Mouse (Mus musculus) adrenal gland, postnatal 36 days (tissue): ENCODE measurements around the gene Lins1. TPM values are rescaled to one million over a fixed set of nuclear protein-coding genes. Genes with fewer than 3 reads are reported as not detected.

Source experiments
- DNase-seq, 2 experiments: peaks; one replicate each; pipeline ENCODE4 v3.0.0; 2021; ENCODE audit warnings: mixed read lengths in 1 of 2
- total RNA-seq, 2 experiments: library from RNA; stranded (reverse); gene quantifications; 2 replicates each; pipeline ENCODE4 v1.2.3; 2021

Lins1 gene
- total RNA-seq, 2 experiments from 2014 or later, result 9.3 to 10.0 TPM

DNA sequence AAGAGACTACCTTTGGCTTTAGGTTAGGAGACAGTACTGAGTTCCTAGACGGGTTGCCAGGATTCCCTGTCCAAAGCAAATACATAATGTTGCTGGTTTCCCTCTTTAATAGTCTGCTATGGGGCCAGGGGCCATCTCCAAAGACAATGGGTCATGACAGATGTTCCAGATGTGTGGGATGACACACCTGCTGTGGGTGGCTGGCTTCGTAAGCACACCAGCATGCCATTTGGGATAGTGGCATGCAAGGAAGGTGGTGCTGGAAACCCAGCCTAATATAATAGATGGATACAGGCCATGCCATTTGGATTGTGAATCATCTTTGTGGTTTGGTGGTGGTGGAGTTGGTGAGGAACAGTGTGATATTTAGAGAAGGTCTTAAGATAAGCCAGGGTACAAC is 39.5 kb downstream of the Lins1 start:
- DNase-seq, result peak in 1 of 2 experiments; percentile 9

DNA sequence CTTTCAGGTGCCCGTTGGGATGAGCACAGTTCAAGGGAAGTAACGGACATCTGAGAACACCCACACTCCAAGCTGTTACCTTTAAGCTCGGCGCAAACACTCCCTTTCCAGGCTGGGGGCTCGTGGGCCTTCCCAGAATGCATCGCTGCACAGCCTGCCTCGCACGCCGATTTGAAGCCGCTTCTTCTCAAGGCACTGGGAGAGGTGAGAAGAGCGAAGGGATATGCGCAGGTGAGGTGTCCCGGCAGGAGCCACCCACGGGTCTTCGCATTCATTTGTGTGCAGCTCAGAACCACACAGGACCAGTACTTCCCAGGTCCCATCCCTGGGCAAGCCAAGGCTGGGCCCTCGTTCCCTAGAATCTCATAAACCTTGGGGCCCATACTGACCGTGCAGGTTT is 43.7 kb downstream of the Lins1 start:
- no peak for DNase-seq

DNA sequence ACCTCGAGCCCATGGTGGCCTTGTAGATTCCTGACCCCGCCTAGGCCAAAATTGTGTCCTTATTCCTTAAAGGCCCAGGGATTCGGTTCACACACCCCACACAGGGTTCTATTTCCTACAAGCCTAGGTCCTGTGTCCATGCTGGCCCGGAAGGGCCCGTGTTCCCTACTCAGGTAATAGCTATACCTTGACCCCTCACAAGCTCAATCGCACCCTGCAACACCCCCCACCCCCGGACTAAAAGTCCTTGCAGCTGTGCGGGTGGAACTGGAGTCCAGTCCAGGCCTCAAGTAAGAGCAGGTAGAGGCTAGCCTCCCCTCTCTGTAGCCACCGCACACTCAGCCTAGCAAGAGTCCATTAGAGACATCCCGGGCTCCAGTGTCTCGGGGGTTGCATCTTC is 44.2 kb downstream of the Lins1 start:
- no peak for DNase-seq

DNA sequence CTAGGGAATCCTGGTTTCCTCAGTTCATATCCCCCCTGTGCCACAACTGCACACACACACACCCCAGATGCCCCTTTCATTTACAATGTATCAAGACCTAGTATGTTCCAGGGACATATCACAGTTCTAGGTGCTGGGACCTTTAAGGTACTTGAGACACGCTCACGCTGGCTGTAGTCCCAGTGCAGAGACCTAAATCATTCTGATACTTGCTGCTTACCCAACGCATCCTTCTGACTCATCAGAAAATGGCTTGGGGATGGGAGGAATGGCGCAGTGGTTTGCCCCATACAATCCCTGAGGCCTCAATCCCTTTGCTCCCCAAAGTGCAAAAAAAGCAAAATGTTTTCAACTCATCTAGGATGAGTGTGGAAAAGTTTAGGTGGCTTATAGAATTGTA is 44.8 kb downstream of the Lins1 start:
- peak; percentile 38 to 51 for DNase-seq

DNA sequence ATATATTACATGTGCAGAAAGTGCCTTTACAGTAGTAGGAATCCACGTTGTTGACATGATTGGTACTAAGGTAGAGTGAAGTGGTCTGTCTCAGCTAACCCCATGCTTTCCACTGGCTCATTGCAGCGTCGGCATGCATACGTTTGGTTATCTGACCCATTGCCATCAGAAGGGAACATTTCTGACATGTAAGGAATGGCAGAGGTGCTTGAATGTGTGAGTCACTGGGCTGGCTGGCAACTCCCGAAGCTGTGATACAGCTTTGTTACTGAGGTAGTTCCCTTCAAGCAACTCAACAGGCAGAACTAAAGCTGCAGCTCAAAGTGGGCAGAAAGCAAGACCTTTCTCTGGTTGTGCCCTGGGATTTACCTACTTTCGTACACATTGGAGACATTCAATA is 45.3 kb downstream of the Lins1 start:
- DNase-seq, result peak in 1 of 2 experiments; percentile 13

DNA sequence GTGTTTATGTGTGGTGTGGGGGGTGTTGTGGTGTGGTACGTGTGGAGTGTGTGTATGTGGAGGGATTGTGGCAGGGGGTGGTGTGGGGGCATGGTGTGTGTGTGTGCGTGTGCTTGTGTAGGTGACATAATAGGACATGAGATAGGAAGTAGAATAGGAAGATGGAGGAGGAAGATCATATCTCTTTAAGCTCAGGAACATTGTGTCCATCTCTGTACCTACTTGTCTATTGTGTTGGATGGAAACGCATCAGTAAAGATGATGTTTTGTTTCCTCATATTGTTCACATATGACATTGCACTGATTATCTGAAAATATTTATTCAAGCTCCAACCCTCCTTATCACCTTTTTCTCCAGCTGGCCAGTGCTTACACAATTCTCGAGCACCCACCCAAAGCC is 47.7 kb downstream of the Lins1 start:
- no peak for DNase-seq

DNA sequence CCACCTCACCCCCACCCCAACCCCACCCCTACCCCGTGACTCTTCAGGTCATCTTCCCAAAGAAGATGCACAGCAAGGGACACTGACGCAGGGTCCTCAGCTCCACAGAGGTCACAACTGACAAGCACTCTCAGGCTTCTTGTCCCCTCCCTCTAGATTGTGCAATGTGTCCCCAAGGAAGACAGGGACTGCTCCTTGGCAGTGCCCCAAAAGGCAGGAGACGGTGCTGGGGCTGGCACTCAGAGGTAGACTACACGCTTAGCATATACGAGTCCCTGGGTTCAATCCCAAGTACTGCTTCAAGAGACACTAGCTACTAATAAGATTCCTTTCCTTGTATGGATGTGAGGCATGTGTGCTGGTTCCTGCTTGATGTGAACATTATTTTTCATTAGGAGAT is 51.3 kb downstream of the Lins1 start:
- DNase-seq, result peak in 1 of 2 experiments; percentile 13

DNA sequence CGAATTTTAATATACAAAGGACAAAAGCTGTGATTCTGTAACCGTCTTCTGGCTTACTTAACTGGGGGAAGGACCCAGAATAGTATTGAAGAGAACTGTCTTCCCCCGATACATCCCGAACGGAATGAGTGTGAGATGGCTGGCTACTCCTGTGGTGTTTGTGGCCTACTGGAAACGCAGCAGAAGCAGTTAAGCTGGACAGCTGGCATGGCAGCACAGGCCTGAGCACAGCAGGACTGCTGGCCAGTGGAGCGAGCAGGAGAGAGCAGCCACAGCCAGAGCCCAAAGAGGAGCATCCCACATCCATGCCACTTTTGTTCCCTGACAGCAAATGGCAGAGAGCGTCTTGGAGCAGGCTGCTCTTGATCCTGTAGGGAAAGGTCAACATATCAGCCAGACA is 51.7 kb downstream of the Lins1 start:
- no peak for DNase-seq

DNA sequence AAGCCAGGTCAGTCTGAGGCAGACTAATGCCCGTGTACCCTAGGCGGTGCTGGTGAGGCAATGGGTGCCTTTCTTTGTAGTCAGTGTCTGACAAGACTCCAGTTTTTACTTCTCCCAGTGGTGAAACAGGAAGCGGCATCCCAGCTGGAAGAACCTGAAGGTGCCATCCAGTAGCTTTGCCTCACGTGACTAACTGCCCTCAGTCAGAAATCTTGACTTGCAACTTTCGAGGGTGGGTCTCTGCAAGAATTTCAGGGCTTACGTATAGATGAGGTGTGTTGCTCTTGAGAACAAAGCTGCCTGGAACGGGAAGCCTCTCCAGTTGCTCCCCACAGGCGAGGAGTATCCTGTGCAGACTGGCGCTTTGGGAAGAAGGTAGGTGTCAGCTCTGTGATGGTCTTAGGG is 53.7 kb downstream of the Lins1 start, which contains the start of gene Cers3:
TSS of gene Cers3 (plus strand) at position 128 of the 405 bp plus-strand sequence.
- no peak for DNase-seq

DNA sequence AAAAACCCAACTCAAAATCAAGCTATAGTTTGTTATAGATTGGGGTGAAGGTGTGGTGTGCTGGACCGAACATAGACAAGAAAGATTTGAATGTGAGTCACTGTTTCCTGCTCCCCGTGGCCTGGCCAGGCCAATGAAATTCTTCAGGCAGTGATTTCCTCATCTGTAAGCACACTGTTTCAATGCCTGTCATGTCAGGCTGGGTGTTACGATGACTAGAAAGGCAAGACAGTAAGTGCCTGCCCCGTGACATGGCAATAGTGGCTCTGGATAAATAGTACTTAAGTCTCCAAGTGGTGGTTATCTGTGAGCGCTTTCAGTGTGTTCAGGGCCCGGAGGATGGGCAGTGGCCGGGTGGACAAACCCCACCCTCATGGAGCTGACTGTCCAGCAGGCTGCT is 57.3 kb downstream of the Lins1 start:
- peak in 1 of 2 experiments; percentile 21 for DNase-seq

DNA sequence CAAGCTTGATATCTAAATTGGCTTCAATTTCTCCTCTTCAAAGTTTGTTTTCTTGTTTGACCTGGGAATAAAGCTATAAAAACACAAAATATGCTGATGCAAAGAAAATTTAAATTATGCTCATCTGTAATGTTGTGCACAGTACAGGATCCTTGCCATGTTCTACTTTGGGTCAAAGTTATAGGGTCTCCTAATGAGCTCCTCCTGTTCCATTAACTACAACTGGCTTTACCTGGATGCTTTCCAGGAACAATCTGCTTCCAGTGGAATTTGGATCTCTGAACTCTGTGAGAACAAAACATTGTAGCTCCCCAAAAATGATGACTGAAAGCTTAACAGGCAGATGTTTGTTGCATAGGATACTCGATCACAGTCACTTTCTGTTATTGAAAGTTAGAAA is 60.3 kb downstream of the Lins1 start:
- no peak for DNase-seq

DNA sequence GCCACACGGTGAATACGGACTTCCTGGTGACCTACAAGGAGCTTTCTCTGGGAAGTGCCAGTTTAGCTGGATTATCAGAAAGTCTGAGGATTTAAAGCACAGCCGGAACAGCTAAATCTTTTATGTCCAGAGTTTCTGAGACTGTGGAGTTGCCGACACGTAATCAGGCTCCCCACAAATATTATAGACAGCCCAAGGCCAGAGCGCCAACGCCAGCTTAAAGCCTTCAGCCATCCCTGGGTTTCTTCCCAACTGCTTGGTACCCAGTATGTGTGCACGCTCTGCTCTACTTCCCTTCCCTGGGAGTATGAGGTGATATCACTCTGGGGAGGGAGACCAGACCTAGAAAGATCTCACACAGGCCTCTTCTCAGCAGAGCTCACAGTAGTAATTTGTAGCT is 64.1 kb downstream of the Lins1 start:
- peak; percentile 60 to 65 for DNase-seq

DNA sequence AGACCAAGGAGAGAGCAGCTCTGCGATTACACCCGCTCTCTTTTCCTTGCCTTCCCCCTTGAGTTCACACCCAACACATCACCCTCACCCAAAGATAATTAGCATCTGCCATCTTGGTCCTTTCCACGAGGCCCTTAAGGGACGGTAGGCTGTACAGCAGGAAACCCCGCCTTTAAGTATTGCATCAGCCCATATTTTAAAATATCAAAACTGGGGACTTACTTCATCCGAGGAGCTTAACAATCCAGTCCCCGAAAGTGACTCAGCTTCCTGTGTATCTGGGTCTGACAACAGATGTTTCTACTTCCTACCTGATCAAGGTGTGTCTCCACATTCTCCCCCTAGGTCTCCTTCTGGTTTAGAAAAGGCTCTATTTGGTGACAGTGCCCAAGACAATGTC is 65.9 kb downstream of the Lins1 start:
- no peak for DNase-seq

Other genes with a start within 250 kb of the Lins1 start
- gene Asb7, start 293 bp upstream of the Lins1 start, total RNA-seq, result 10 to 100 TPM; 15.8 to 19.6 TPM
- gene Cers3, start 53.6 kb downstream of the Lins1 start, total RNA-seq, result under 1 TPM; 0.10 to 0.23 TPM
- 1 to 10 TPM; 2.5 to 4.1 TPM for gene Adamts17, start 149.8 kb downstream of the Lins1 start, total RNA-seq